Mouse (Mus musculus): ENCODE data around the gene Terf2ip.

Gene Terf2ip

GRCm38 (mm10) chr8:112009558-112009957 lies 1.6 kb upstream of the Terf2ip start:
- no peak for DNase-seq (ENCODE audit: low spot score)

GRCm38 (mm10) chr8:112011816-112012242 lies 631 bp downstream of the Terf2ip start:
- DNase-seq (ENCODE audit: low spot score): no peak

- no peak for DNase-seq (ENCODE audit: low spot score)
Observed at GRCm38 (mm10) chr8:112014936-112015335, 3.7 kb downstream of the Terf2ip start, which contains the start of gene Gm6793. TSS of gene Gm6793 (minus strand) at chr8:112015036.

GRCm38 (mm10) chr8:112029455-112029854 lies 18.3 kb downstream of the Terf2ip start:
- no peak for DNase-seq (ENCODE audit: low spot score)

GRCm38 (mm10) chr8:112030663-112031062 lies 19.5 kb downstream of the Terf2ip start:
- DNase-seq (ENCODE audit: low spot score): no peak

- DNase-seq (ENCODE audit: low spot score): no peak
Observed at GRCm38 (mm10) chr8:112033071-112033470, 21.9 kb downstream of the Terf2ip start.

- no peak for DNase-seq (ENCODE audit: low spot score)
Observed at GRCm38 (mm10) chr8:112034603-112035002, 23.4 kb downstream of the Terf2ip start.

GRCm38 (mm10) chr8:112037521-112037920 lies 26.3 kb downstream of the Terf2ip start:
- no peak for DNase-seq (ENCODE audit: low spot score)

GRCm38 (mm10) chr8:112045182-112045581 lies 34.0 kb downstream of the Terf2ip start:
- DNase-seq (ENCODE audit: low spot score): no peak

- DNase-seq (ENCODE audit: low spot score): peak; percentile 62
Observed at GRCm38 (mm10) chr8:112045896-112046295, 34.7 kb downstream of the Terf2ip start.

GRCm38 (mm10) chr8:112048293-112048692 lies 37.1 kb downstream of the Terf2ip start:
- no peak for DNase-seq (ENCODE audit: low spot score)

- DNase-seq (ENCODE audit: low spot score): no peak
Observed at GRCm38 (mm10) chr8:112049984-112050383, 38.8 kb downstream of the Terf2ip start.

GRCm38 (mm10) chr8:112051537-112051936 lies 40.3 kb downstream of the Terf2ip start:
- DNase-seq (ENCODE audit: low spot score): no peak

GRCm38 (mm10) chr8:112054456-112054855 lies 43.3 kb downstream of the Terf2ip start:
- DNase-seq (ENCODE audit: low spot score): no peak

GRCm38 (mm10) chr8:112061372-112061771 lies 50.2 kb downstream of the Terf2ip start:
- peak; percentile 55 for DNase-seq (ENCODE audit: low spot score)

Measured in left cerebral cortex, adult 11 months (tissue).